Mouse (Mus musculus) liver, embryonic 11.5 days (tissue): ENCODE measurements around the gene Cnbp. TPM values are rescaled to one million over a fixed set of nuclear protein-coding genes. Genes with fewer than 3 reads are reported as not detected.
A peak's percentile ranks its signal among the peaks of the same experiment; 100 is the strongest.

Source experiments
- ATAC-seq: fragments of 200-750 bp; cut with Nextera tagmentation; replicated peaks from 2 replicates; pipeline ENCODE4 v1.8.0; 2017; ENCODE audit warnings: moderate number of reproducible peaks, mild to moderate bottlenecking, moderate TSS enrichment, moderate library complexity; ENCODE audit not compliant: low FRiP score
- DNase-seq: peaks from one replicate; pipeline ENCODE4 v3.0.0-alpha.2; 2017; ENCODE audit warnings: low spot score
- H3K27ac ChIP-seq: fragments of 300-500 bp; sonication (generic); 2 replicates; pipeline ENCODE4 v1.5.1; 2014; ENCODE audit warnings: mild to moderate bottlenecking, low read depth, low read length, control low read depth
- H3K27me3 ChIP-seq: fragments of 300-500 bp; sonication (generic); replicated peaks from 2 replicates; pipeline ENCODE4 v1.6.1; 2014; ENCODE audit warnings: low read length, mixed read lengths; ENCODE audit not compliant: control insufficient read depth, insufficient read depth
- H3K36me3 ChIP-seq: fragments of 300-500 bp; sonication (generic); 2 replicates; pipeline ENCODE4 v1.6.1; 2014; ENCODE audit warnings: mild to moderate bottlenecking, low read length, moderate library complexity, mixed read lengths; ENCODE audit not compliant: control insufficient read depth, insufficient read depth
- H3K4me1 ChIP-seq: fragments of 300-500 bp; sonication (generic); replicated peaks from 2 replicates; pipeline ENCODE4 v1.6.1; 2014; ENCODE audit warnings: low read length, mixed read lengths; ENCODE audit not compliant: control insufficient read depth, insufficient read depth
- H3K4me2 ChIP-seq: fragments of 300-500 bp; sonication (generic); 2 replicates; pipeline ENCODE4 v1.6.1; 2014; ENCODE audit warnings: mild to moderate bottlenecking, control low read depth, moderate library complexity
- H3K4me3 ChIP-seq: fragments of 300-500 bp; sonication (generic); 2 replicates; pipeline ENCODE4 v1.5.1; 2014; ENCODE audit warnings: low read depth, low read length, control low read depth
- H3K9ac ChIP-seq: fragments of 300-500 bp; sonication (generic); 2 replicates; pipeline ENCODE4 v1.6.1; 2014; ENCODE audit warnings: low read depth, low read length, control low read depth
- H3K9me3 ChIP-seq: fragments of 300-500 bp; sonication (generic); 2 replicates; pipeline ENCODE4 v1.6.1; 2016; ENCODE audit warnings: low read length, inconsistent platforms, mixed read lengths; ENCODE audit not compliant: control insufficient read depth
- WGBS: fragments of 180-500 bp; shearing (Covaris S2); extraction: QIAGEN DNeasy Blood & Tissue Kit; methylation state at CpG from one replicate; pipeline ENCODE4 v1.1.7; 2014; 5-methylcytosine and 5-hydroxymethylcytosine counted together
- polyA plus RNA-seq: library from polyadenylated mRNA; unstranded; fragments of >200 nt; fragmentation: Nextera tagmentation; extraction: Ambion mirVana; gene quantifications from 2 replicates; pipeline ENCODE4 v1.2.1, GENCODE M21; 2014

Gene Cnbp
- polyA plus RNA-seq, 1 experiment from 2014 or later: 1,371 TPM

GRCm38 (mm10) chr6:87807735-87808440 is 43.0 kb downstream of the Cnbp start:
- WGBS: 68% methylated on average over 4 of the region's 4 CpGs
- Histone ChIP-seq H3K4me2 (peak overlapping the region; percentile 74), H3K27ac (peak overlapping the region; percentile 63; the same call in 1 of the 2 replicates), H3K36me3 (peaks cover 2% of the 10 kb centered on the region; the same call in 1 of the 2 replicates), H3K4me3 (no peak overlapping the region), H3K4me1 (peaks cover 43% of the 10 kb centered on the region), H3K9me3 (no peaks in the 10 kb centered on the region), H3K27me3 (no peaks in the 10 kb centered on the region), H3K9ac (peak overlapping the region; percentile 51; the same call in 1 of the 2 replicates)
- DNase-seq (no peak), ATAC-seq (no peak)

DNA sequence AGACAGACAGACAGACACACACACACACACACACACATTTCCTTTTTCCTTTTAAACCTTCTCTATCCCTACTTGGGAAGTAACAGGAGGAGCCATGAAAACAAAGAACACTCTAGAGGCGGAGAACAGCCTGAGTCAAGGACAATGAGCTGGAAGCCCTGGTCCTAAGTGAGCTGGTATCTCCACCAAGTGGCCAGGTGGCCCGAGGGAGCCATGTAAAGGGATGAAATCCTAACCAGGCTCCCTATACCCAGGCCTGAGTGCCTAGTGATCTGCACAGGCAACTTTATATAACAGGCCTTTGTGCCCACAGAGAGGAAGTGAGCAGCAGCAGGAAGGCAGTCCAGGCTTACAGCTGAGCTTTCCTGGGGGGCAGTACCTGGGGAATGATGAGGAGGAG is 44.0 kb downstream of the Cnbp start:
- H3K4me2 ChIP-seq: no peak overlapping the region
- no peaks in the 10 kb centered on the region for H3K27me3 ChIP-seq
- peaks cover 38% of the 10 kb centered on the region for H3K4me1 ChIP-seq
- 66% methylated on average over 2 of the region's 2 CpGs for WGBS
- no peak overlapping the region for H3K27ac ChIP-seq
- peaks cover 2% of the 10 kb centered on the region; the same call in 1 of the 2 replicates for H3K36me3 ChIP-seq
- H3K9ac ChIP-seq: no peak overlapping the region
- no peaks in the 10 kb centered on the region for H3K9me3 ChIP-seq
- ATAC-seq (no peak), DNase-seq (no peak)
- no peak overlapping the region for H3K4me3 ChIP-seq

DNA sequence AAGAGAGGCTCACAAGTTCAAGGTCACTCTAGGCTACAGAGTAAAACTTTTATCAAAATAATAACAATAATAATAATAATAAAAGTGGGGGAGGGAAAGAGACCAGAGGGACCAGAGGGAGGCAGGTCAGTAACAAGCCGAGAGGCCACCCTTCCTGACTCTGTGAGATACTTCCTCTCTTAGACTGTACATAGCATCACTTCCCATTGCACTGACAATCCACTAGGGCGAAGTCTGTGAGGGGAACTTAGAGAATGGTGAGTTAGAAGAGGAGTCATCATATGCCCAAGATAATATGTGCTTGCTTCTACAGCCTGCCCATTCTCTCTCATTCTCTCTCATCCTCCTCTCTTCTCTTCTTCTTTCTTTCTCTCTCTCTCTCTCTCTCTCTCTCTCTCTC is 44.9 kb downstream of the Cnbp start:
- DNase-seq: no peak
- Histone ChIP-seq H3K4me2 (no peak overlapping the region), H3K4me1 (peaks cover 38% of the 10 kb centered on the region), H3K36me3 (peaks cover 2% of the 10 kb centered on the region; the same call in 1 of the 2 replicates), H3K27me3 (no peaks in the 10 kb centered on the region), H3K9me3 (no peaks in the 10 kb centered on the region), H3K27ac (no peak overlapping the region), H3K4me3 (no peak overlapping the region), H3K9ac (no peak overlapping the region)
- 42% methylated on average over 2 of the region's 2 CpGs for WGBS
- no peak for ATAC-seq

DNA sequence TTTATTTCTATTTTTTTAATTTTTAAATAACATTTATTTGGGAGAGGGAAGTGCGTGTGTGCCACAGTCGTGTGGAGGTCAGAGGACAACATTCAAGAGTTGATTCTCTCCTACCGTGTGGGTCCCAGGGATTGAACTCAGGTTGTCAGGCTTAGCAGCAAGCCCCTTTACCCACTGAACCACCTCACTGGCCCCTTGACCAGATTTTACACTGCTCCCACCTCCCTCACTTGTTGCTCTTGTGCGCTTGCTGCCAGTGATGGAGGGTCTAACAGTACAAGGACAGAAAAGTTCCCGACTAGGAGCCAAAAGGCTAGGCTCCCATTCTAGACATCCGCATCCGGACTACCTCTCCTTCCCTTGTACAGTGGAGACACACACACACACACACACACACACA is 45.5 kb downstream of the Cnbp start:
- DNase-seq (no peak), ATAC-seq (no peak)
- Histone ChIP-seq H3K9ac (no peak overlapping the region), H3K27ac (no peak overlapping the region), H3K9me3 (no peaks in the 10 kb centered on the region), H3K36me3 (peaks cover 2% of the 10 kb centered on the region; the same call in 1 of the 2 replicates), H3K27me3 (no peaks in the 10 kb centered on the region), H3K4me1 (peaks cover 38% of the 10 kb centered on the region), H3K4me2 (no peak overlapping the region), H3K4me3 (no peak overlapping the region)
- WGBS: 92% methylated on average over 7 of the region's 7 CpGs

DNA sequence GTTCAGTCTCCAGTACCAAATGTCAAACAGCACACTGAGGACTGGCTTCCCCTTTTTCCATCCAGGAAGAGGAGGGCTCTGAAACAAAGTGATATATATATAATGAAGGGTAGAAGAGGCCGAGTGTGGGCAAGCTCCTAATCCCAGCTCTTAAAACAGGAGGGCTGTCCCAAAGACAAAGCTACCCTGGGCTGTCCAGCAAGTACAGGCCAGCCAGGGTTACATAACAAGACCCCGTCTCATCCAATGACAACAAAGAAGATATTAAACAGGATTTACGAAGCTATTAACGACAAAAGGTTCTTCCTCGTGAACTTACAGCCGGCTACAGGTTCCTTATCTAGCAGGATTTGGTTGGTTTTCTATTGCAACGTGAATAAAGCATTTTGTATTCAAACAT is 46.0 kb downstream of the Cnbp start:
- ATAC-seq: no peak
- Histone ChIP-seq H3K4me1 (peaks cover 32% of the 10 kb centered on the region), H3K4me3 (no peak overlapping the region), H3K27me3 (no peaks in the 10 kb centered on the region), H3K27ac (no peak overlapping the region), H3K4me2 (no peak overlapping the region), H3K36me3 (peaks cover 2% of the 10 kb centered on the region; the same call in 1 of the 2 replicates), H3K9me3 (no peaks in the 10 kb centered on the region), H3K9ac (no peak overlapping the region)
- 76% methylated on average over 7 of the region's 7 CpGs for WGBS
- DNase-seq: no peak

DNA sequence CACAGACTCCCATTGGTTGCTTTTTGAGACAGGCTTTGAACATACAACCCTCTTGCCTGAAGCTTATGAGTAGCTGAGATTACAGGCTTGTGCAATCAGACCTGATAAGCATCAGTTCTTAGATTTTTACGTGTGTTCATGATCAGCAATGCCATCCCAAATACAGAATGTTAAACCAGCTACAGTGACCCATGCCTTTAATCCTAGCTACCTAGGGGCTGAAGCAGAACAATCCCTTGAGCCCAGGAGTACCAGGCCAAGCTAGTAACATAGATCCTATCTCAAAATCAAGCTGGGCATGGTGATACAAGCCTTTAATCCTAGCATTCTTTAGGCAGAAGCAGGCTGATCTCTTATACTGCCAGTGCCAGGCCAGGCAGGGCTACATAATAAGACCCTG is 46.9 kb downstream of the Cnbp start:
- Histone ChIP-seq H3K27ac (no peak overlapping the region), H3K4me2 (no peak overlapping the region), H3K9ac (no peak overlapping the region), H3K9me3 (no peaks in the 10 kb centered on the region), H3K4me3 (no peak overlapping the region), H3K4me1 (peaks cover 24% of the 10 kb centered on the region), H3K27me3 (no peaks in the 10 kb centered on the region), H3K36me3 (peaks cover 2% of the 10 kb centered on the region; the same call in 1 of the 2 replicates)
- 70% methylated on average over 1 of the region's 1 CpGs for WGBS
- no peak for DNase-seq
- ATAC-seq: no peak

- DNase-seq (no peak), ATAC-seq (no peak)
- Histone ChIP-seq H3K4me1 (peaks cover 11% of the 10 kb centered on the region), H3K36me3 (peaks cover 4% of the 10 kb centered on the region; the same call in 1 of the 2 replicates), H3K4me3 (no peak overlapping the region), H3K4me2 (no peak overlapping the region), H3K27me3 (no peaks in the 10 kb centered on the region), H3K9ac (no peak overlapping the region), H3K9me3 (no peaks in the 10 kb centered on the region), H3K27ac (no peak overlapping the region)
- 82% methylated on average over 7 of the region's 7 CpGs for WGBS
Measured at GRCm38 (mm10) chr6:87802462-87802861, 48.4 kb downstream of the Cnbp start.

- no peak overlapping the region for H3K4me3 ChIP-seq
- H3K4me2 ChIP-seq: no peak overlapping the region
- H3K9me3 ChIP-seq: no peaks in the 10 kb centered on the region
- H3K36me3 ChIP-seq: peaks cover 4% of the 10 kb centered on the region; the same call in 1 of the 2 replicates
- H3K27me3 ChIP-seq: no peaks in the 10 kb centered on the region
- no peak for ATAC-seq
- H3K27ac ChIP-seq: no peak overlapping the region
- DNase-seq: no peak
- H3K9ac ChIP-seq: no peak overlapping the region
- 66% methylated on average over 6 of the region's 6 CpGs for WGBS
- peaks cover 17% of the 10 kb centered on the region for H3K4me1 ChIP-seq
Measured at GRCm38 (mm10) chr6:87799576-87799975, 51.3 kb downstream of the Cnbp start.

- Histone ChIP-seq H3K4me1 (peaks cover 23% of the 10 kb centered on the region), H3K9ac (no peak overlapping the region), H3K9me3 (no peaks in the 10 kb centered on the region), H3K4me2 (no peak overlapping the region), H3K36me3 (peaks cover 7% of the 10 kb centered on the region), H3K4me3 (no peak overlapping the region), H3K27ac (no peak overlapping the region), H3K27me3 (no peaks in the 10 kb centered on the region)
- 52% methylated on average over 2 of the region's 2 CpGs for WGBS
- ATAC-seq (no peak), DNase-seq (no peak)
Measured at GRCm38 (mm10) chr6:87797321-87797720, 53.6 kb downstream of the Cnbp start.
